Mouse (Mus musculus) intestine, postnatal 0 days (tissue): ENCODE measurements at regions not wholly inside any gene's neighbourhood (a gene's known extent, or its start where the extent isn't known, plus 50 kb on each side); places are given as distances from the start of the nearest gene placed in this dataset.

Source experiments
- ATAC-seq: fragments of 200-750 bp; cut with Nextera tagmentation; 2 replicates; pipeline ENCODE4 v1.8.0; 2017; ENCODE audit warnings: mild to moderate bottlenecking, moderate TSS enrichment, moderate library complexity
- H3K27ac ChIP-seq: fragments of 300-500 bp; sonication (generic); 2 replicates; pipeline ENCODE4 v1.5.1; 2014; ENCODE audit warnings: mild to moderate bottlenecking, low read depth, low read length, moderate library complexity
- H3K27me3 ChIP-seq: fragments of 300-500 bp; sonication (generic); replicated peaks from 2 replicates; pipeline ENCODE4 v1.6.1; 2014; ENCODE audit warnings: low read length, mixed read lengths; ENCODE audit not compliant: control insufficient read depth, insufficient read depth
- H3K36me3 ChIP-seq: fragments of 300-500 bp; sonication (generic); 2 replicates; pipeline ENCODE4 v1.6.1; 2014; ENCODE audit warnings: mild to moderate bottlenecking, moderate library complexity; ENCODE audit not compliant: control insufficient read depth, insufficient read depth
- H3K4me1 ChIP-seq: fragments of 300-500 bp; sonication (generic); replicated peaks from 2 replicates; pipeline ENCODE4 v1.6.1; 2014; ENCODE audit warnings: antibody characterized with exemption, low read length, mixed read lengths; ENCODE audit not compliant: control insufficient read depth, insufficient read depth
- H3K4me2 ChIP-seq: fragments of 300-500 bp; sonication (generic); replicated peaks from 2 replicates; pipeline ENCODE4 v1.6.1; 2014; ENCODE audit warnings: low read depth, mild to moderate bottlenecking, moderate library complexity
- H3K4me3 ChIP-seq: fragments of 300-500 bp; sonication (generic); 2 replicates; pipeline ENCODE4 v1.5.1; 2014; ENCODE audit warnings: low read depth, low read length
- H3K9ac ChIP-seq: fragments of 300-500 bp; sonication (generic); 2 replicates; pipeline ENCODE4 v1.6.1; 2014; ENCODE audit warnings: mild to moderate bottlenecking, low read depth, low read length
- H3K9me3 ChIP-seq: fragments of 300-500 bp; sonication (generic); 2 replicates; pipeline ENCODE4 v1.6.1; 2016; ENCODE audit warnings: mixed run types; ENCODE audit not compliant: control insufficient read depth
- CTCF ChIP-seq: sonication (generic); IDR thresholded peaks from 2 replicates; pipeline ENCODE4 v1.5.1; 2016; ENCODE audit warnings: low read depth, mild to moderate bottlenecking, control low read depth, antibody characterized with exemption, moderate library complexity
- WGBS: fragments of 180-500 bp; shearing (Covaris S2); extraction: QIAGEN DNeasy Blood & Tissue Kit; methylation state at CpG from one replicate; pipeline ENCODE4 v1.1.7; 2014; 5-methylcytosine and 5-hydroxymethylcytosine counted together

DNA sequence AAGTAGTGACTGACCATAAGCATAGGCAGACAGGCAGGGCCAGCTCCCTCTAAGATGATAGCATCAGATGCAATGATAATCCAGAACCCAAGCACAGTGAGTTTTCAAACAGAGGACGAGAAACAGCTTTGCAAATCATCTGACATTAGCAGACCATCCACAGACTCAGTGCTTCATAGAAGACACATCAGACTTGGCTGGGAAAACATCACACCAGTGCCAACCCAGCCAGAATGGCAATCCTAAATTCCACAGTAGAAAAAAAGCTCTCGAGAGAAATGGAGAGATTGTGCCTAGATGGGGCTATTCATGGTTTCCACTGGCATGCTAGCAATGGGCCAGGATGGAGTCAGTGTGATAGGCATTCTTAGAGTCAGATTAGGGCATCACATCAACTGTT, 319.1 kb downstream of the 9330182O14Rik start:
- H3K4me2 ChIP-seq: no peak overlapping the region
- ATAC-seq: no peak
- WGBS: 68% methylated on average over 2 of the region's 2 CpGs
- H3K27me3 ChIP-seq: no peaks in the 10 kb centered on the region
- H3K36me3 ChIP-seq: no peaks in the 10 kb centered on the region
- H3K4me1 ChIP-seq: no peaks in the 10 kb centered on the region
- TF ChIP-seq CTCF: no peak
- H3K4me3 ChIP-seq: no peak overlapping the region
- H3K27ac ChIP-seq: no peak overlapping the region
- H3K9me3 ChIP-seq: no peaks in the 10 kb centered on the region
- no peak overlapping the region for H3K9ac ChIP-seq

DNA sequence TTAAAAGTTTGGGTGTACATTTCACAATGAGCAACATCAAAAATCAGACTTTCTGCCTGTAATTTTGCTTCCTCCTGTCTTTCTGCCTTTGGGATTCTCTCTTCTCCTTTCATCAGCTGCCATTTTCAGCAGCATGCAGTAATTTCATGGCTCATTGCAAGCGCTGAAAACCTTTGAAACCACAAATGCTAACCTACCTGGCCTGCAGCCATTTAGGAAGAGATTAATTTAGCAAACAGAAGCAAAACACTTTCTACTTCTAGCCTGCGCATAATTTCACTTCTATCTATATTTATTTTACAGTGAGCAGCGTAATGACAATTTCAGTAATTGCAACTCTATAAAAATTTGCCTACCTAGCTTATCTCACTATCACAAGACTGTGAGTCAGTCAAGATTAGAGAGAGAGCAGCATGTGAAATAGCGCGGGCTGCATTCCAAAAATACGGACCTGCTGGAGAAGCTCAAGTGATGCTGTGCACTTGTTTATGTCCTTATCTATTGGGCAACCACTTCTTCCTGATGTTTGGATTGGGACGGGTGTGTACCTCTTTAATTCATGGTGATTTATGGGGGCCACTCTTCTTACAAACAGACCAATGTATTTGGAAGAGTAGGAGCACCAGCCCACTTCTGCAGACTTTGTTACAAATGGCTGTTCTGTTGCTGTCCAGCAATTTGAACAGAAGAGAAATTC, 341.6 kb downstream of the 9330182O14Rik start:
- no peak for TF ChIP-seq CTCF
- Histone ChIP-seq H3K9me3 (no peaks in the 10 kb centered on the region), H3K27me3 (no peaks in the 10 kb centered on the region), H3K4me3 (no peak overlapping the region), H3K36me3 (no peaks in the 10 kb centered on the region), H3K9ac (no peak overlapping the region), H3K27ac (no peak overlapping the region), H3K4me2 (no peak overlapping the region; the same call in 1 of the 2 replicates), H3K4me1 (no peaks in the 10 kb centered on the region)
- no peak for ATAC-seq
- WGBS: 39% methylated on average over 7 of the region's 7 CpGs

DNA sequence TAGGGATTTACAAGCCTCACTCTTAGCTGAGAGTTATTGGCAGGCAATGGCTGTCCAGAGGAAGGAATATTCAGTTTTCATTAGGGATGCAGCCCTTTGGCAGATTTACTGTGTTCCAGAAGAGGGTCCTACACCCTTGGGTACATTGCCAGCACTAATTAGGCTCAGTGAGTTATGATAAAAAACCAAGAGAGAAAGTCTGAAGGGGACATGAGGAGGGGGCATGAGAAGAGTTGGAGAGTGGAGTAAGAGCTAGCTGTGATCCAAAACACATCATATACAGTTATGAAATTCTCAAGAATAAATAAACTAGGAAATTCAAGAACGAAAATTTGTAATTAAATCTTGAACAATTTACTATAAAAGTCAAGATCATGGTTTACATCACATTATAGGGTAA, 346.2 kb downstream of the 9330182O14Rik start:
- H3K9me3 ChIP-seq: no peaks in the 10 kb centered on the region
- H3K27ac ChIP-seq: no peak overlapping the region
- no peak overlapping the region for H3K4me2 ChIP-seq
- H3K4me3 ChIP-seq: no peak overlapping the region
- TF ChIP-seq CTCF: no peak
- 66% methylated on average over 1 of the region's 1 CpGs for WGBS
- no peaks in the 10 kb centered on the region for H3K27me3 ChIP-seq
- no peaks in the 10 kb centered on the region for H3K4me1 ChIP-seq
- ATAC-seq: no peak
- no peak overlapping the region for H3K9ac ChIP-seq
- no peaks in the 10 kb centered on the region for H3K36me3 ChIP-seq

DNA sequence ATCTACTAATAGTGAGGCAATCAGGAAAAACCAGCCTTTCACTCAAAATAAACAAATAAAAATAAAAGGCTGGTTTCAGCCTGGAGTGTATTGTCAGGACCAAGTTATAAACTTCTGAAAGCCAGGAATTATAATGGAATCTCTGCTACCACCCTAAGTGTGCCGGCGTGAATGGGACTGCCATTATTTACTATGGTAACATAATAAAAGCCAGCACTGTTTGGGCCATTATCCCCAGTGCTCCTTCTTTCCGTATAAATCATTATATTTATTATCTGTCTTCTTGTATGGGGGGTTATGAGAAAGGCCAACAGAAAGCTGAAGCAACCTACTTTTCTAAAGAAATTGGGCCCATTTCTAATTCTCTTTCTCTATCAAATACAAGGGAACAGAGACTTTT, 347.1 kb downstream of the 9330182O14Rik start:
- WGBS: 29% methylated on average over 3 of the region's 3 CpGs
- no peaks in the 10 kb centered on the region for H3K4me1 ChIP-seq
- no peak overlapping the region for H3K4me3 ChIP-seq
- no peaks in the 10 kb centered on the region for H3K27me3 ChIP-seq
- H3K4me2 ChIP-seq: no peak overlapping the region
- H3K36me3 ChIP-seq: no peaks in the 10 kb centered on the region
- H3K27ac ChIP-seq: no peak overlapping the region
- H3K9me3 ChIP-seq: no peaks in the 10 kb centered on the region
- ATAC-seq: no peak
- no peak overlapping the region for H3K9ac ChIP-seq
- no peak for TF ChIP-seq CTCF

DNA sequence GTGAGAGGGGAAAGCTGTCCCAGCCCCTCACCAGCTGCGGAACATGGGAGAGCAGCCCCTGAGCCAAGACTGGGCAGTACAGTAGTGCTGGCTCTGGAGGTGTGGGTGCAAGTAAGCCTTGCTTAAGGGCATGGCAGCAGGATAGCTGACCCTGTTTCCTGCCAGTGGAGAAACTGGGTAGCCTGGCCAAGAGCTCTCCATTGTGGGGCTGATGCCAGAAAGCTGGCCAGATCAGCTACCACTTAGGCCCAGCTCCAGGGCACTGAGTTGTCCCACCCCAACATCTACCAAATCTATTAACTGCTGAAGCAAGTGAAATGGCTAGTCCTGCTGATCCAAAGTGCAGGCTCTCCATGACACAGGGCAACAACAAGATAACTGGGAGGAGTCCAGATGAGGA, 351.8 kb downstream of the 9330182O14Rik start:
- no peak overlapping the region for H3K4me2 ChIP-seq
- no peak for TF ChIP-seq CTCF

DNA sequence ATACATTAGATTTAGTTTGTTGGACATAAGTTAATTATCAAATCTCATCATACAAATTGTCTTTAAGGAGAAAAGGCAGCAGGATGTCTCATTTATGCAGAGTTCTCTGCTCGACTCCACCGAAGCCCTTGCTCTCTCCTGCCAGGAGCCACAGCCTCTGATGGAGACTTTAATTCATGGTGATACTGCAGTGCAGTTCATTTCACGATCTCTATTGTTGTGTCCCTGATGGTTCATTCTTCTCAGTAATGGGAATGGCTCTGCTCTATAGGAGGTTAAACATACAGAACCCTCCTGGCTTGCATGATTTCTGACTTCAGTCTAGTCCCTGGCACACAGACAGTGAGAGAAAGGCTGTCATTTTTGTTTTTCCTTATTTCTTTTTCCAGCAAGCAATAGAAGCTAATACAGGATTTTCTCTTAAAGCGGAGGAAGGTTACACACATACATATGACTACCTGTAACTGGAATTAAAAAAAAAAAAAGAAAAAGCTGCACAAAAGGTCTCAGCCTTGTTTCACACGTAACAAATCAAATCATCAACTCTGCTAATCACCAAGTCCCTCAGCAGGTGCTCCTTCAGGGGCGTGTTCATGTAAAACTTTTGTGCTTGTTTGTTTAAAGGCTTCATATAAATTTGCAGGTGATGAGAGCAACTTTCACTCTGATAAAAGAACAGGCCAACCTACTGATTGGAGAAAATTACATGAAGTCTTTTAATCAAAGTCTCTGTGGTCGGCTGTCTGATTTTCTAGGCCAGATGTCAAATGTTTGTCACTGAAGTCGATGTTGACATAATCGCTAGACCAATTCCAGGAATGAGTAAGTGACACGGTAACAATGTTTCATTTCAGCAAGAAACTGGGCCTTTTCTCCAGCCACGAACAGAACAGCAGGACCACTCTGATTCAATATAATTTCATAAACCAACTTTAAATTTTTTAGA, 367.3 kb downstream of the 9330182O14Rik start:
- Histone ChIP-seq H3K4me3 (no peak overlapping the region), H3K4me1 (no peaks in the 10 kb centered on the region), H3K27me3 (no peaks in the 10 kb centered on the region), H3K9me3 (no peaks in the 10 kb centered on the region), H3K4me2 (no peak overlapping the region), H3K36me3 (no peaks in the 10 kb centered on the region), H3K27ac (no peak overlapping the region), H3K9ac (no peak overlapping the region)
- ATAC-seq: no peak
- 61% methylated on average over 11 of the region's 11 CpGs for WGBS
- no peak for TF ChIP-seq CTCF

More for the DNA sequence above, 351.8 kb downstream of the 9330182O14Rik start:
- 86% methylated on average over 1 of the region's 1 CpGs for WGBS
- no peaks in the 10 kb centered on the region for H3K36me3 ChIP-seq
- H3K9ac ChIP-seq: no peak overlapping the region
- H3K4me1 ChIP-seq: no peaks in the 10 kb centered on the region
- no peak overlapping the region for H3K4me3 ChIP-seq
- no peaks in the 10 kb centered on the region for H3K9me3 ChIP-seq
- no peak overlapping the region for H3K27ac ChIP-seq
- H3K27me3 ChIP-seq: no peaks in the 10 kb centered on the region
- ATAC-seq: no peak
